Mouse (Mus musculus) kidney, embryonic 15.5 days (tissue): ENCODE results near the gene Tmem72. TPM values are rescaled to one million over a fixed set of nuclear protein-coding genes. Genes with fewer than 3 reads are reported as not detected.

ENCODE experiments used
- ATAC-seq: fragments of 200-750 bp; cut with Nextera tagmentation; replicated peaks from 2 replicates; pipeline ENCODE4 v1.8.0; 2017; ENCODE audit warnings: moderate TSS enrichment; ENCODE audit not compliant: low FRiP score
- H3K27ac ChIP-seq: fragments of 300-500 bp; sonication (generic); 2 replicates; pipeline ENCODE4 v1.5.1; 2015; ENCODE audit warnings: mild to moderate bottlenecking, inconsistent platforms
- H3K27me3 ChIP-seq: fragments of 300-500 bp; sonication (generic); 2 replicates; pipeline ENCODE4 v1.6.1; 2015; ENCODE audit warnings: inconsistent platforms
- H3K36me3 ChIP-seq: fragments of 300-500 bp; sonication (generic); 2 replicates; pipeline ENCODE4 v1.6.1; 2015; ENCODE audit warnings: inconsistent platforms
- H3K4me1 ChIP-seq: fragments of 300-500 bp; sonication (generic); 2 replicates; pipeline ENCODE4 v1.6.1; 2015; ENCODE audit warnings: inconsistent platforms
- H3K4me2 ChIP-seq: fragments of 300-500 bp; sonication (generic); 2 replicates; pipeline ENCODE4 v1.6.1; 2015; ENCODE audit warnings: moderate library complexity, mild to moderate bottlenecking, inconsistent platforms
- H3K4me3 ChIP-seq: fragments of 300-500 bp; sonication (generic); replicated peaks from 2 replicates; pipeline ENCODE4 v1.5.1; 2015; ENCODE audit warnings: mild to moderate bottlenecking, inconsistent platforms
- H3K9ac ChIP-seq: fragments of 300-500 bp; sonication (generic); 2 replicates; pipeline ENCODE4 v1.6.1; 2015; ENCODE audit warnings: mild to moderate bottlenecking, inconsistent platforms
- H3K9me3 ChIP-seq: fragments of 300-500 bp; sonication (generic); replicated peaks from 2 replicates; pipeline ENCODE4 v1.6.1; 2016; ENCODE audit warnings: inconsistent platforms
- WGBS: fragments of 180-500 bp; shearing (Covaris S2); methylation state at CpG from one replicate; pipeline ENCODE4 v1.1.7; 2015; ENCODE audit warnings: mixed read lengths; 5-methylcytosine and 5-hydroxymethylcytosine counted together
- microRNA-seq: library from miRNA; unstranded; fragments of <30 nt; microRNA quantifications from one replicate; pipeline ENCODE4, GENCODE M21; 2016
- polyA plus RNA-seq: library from polyadenylated mRNA; unstranded; fragments of >200 nt; fragmentation: Nextera tagmentation; extraction: Ambion mirVana; gene quantifications from 2 replicates; pipeline ENCODE4 v1.2.1, GENCODE M21; 2015

The Tmem72 gene
- polyA plus RNA-seq, 1 experiment from 2014 or later, result 6.1 TPM

- Histone ChIP-seq H3K4me2 (no peak overlapping the region), H3K4me1 (peaks cover 15% of the 10 kb centered on the region), H3K27me3 (no peaks in the 10 kb centered on the region), H3K9me3 (no peaks in the 10 kb centered on the region), H3K36me3 (no peaks in the 10 kb centered on the region), H3K27ac (no peak overlapping the region), H3K4me3 (no peak overlapping the region), H3K9ac (no peak overlapping the region)
- WGBS, result 74% methylated on average over 2 of the region's 2 CpGs
- ATAC-seq, result no peak
Observed at GRCm38 (mm10) chr6:116639663-116640062, 77.0 kb downstream of the Tmem72 start.

DNA sequence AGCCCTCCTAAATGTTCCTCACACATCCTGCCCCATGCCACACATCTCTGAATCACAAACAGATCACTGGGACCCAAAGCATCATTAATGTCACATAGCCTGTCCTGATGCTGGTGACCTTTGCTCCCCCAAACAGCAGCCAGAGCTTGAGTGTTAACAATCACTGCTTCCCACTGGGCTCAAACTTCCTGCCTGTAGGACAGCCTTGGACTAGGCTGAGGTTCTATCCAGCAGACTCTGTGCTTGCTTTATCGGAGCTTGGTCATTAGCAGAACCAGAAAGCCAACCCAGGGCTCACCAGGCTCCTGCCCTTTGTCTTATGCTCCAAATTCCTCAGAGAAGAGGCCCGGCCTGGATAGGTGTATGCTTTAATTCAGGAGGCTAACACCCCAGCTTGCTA lies 77.8 kb downstream of the Tmem72 start:
- no peaks in the 10 kb centered on the region for H3K36me3 ChIP-seq
- no peaks in the 10 kb centered on the region for H3K27me3 ChIP-seq
- ATAC-seq, result no peak
- H3K4me2 ChIP-seq, result no peak overlapping the region
- H3K4me1 ChIP-seq, result peaks cover 15% of the 10 kb centered on the region
- H3K4me3 ChIP-seq, result no peak overlapping the region
- H3K27ac ChIP-seq, result no peak overlapping the region
- no peaks in the 10 kb centered on the region for H3K9me3 ChIP-seq
- no peak overlapping the region for H3K9ac ChIP-seq
- 81% methylated on average over 2 of the region's 2 CpGs for WGBS

GRCm38 (mm10) chr6:116637496-116637895 lies 79.2 kb downstream of the Tmem72 start:
- Histone ChIP-seq H3K9me3 (no peaks in the 10 kb centered on the region), H3K4me3 (no peak overlapping the region), H3K27me3 (no peaks in the 10 kb centered on the region), H3K36me3 (no peaks in the 10 kb centered on the region), H3K4me1 (peaks cover 15% of the 10 kb centered on the region), H3K4me2 (no peak overlapping the region), H3K9ac (no peak overlapping the region), H3K27ac (no peak overlapping the region)
- 75% methylated on average over 5 of the region's 5 CpGs for WGBS
- ATAC-seq, result no peak

GRCm38 (mm10) chr6:116636581-116637235 lies 80.0 kb downstream of the Tmem72 start:
- 69% methylated on average over 9 of the region's 9 CpGs for WGBS
- no peak for ATAC-seq
- H3K36me3 ChIP-seq, result no peaks in the 10 kb centered on the region
- no peak overlapping the region for H3K27ac ChIP-seq
- H3K4me2 ChIP-seq, result no peak overlapping the region
- H3K9me3 ChIP-seq, result no peaks in the 10 kb centered on the region
- no peak overlapping the region for H3K9ac ChIP-seq
- H3K4me3 ChIP-seq, result no peak overlapping the region
- H3K27me3 ChIP-seq, result no peaks in the 10 kb centered on the region
- H3K4me1 ChIP-seq, result peaks cover 15% of the 10 kb centered on the region

DNA sequence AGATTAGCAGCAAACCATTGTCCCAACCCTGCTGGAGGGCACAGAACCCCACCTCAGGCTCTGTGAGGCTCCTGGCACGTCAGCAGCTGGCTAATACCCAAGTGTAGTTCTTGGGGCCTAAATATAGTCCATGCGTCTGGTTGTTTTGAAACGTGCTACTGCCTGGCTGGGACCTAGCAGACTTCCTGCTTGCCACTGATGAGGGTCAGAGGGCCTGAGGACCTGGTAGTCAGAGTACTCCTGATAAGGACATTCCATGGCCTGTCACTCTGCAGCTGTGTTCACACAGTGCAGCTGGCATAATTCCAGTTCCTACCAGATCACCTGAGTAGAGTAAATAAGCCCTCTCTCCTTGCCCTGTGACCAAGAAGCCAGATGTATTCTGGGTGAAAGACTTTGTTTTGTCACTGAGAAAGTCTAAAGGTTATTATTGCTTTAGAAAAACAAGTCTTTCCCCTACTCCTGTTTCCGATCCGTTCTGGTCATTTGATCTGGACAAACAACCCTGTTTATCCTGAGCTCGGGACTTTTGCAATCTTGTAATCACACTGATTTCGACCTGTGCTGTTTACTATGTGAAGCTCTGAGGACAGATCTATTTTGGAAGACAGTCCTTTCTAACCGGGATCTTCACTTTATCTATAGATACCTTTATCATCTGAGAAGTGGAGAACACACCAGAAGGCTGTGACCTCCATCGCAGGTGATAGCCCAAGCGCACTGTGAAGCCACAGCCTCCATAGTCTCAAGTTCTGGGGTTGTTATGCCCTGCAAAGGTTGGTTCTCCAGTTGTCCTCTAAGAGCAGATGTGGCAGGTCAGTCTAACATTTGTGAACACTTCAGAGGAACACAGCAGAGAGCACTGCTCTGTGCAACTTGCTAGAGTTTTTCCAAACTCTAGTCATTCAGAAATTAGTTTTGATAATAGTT lies 81.2 kb downstream of the Tmem72 start:
- Histone ChIP-seq H3K4me3 (no peak overlapping the region), H3K4me1 (peaks cover 15% of the 10 kb centered on the region), H3K27ac (peak overlapping the region; percentile 81), H3K4me2 (no peak overlapping the region), H3K9ac (no peak overlapping the region), H3K27me3 (no peaks in the 10 kb centered on the region), H3K36me3 (no peaks in the 10 kb centered on the region), H3K9me3 (no peaks in the 10 kb centered on the region)
- ATAC-seq, result peak; percentile 87
- 31% methylated on average over 10 of the region's 10 CpGs for WGBS

GRCm38 (mm10) chr6:116633741-116634695 lies 82.7 kb downstream of the Tmem72 start:
- peaks cover 19% of the 10 kb centered on the region for H3K4me1 ChIP-seq
- WGBS, result 92% methylated on average over 17 of the region's 17 CpGs

DNA sequence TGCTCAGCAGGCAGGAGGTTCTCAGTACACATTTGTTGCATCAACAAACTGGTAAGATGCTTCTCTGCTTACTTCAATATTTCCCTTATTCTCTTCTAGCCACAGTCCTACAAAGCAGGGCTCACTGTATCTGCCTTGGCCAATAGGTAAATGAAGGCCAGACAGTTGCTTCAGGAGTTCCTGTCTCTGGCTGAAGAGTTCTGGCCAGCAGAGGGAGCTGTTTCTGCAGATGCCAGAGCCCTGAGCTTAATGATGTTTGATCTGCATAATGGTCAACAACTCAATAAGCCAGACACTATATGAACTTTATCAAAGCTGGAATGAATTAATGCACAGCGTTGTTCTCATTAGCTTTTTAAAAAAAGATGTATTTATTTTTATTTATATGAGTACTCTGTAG lies 84.6 kb downstream of the Tmem72 start:
- Histone ChIP-seq H3K4me2 (no peak overlapping the region), H3K9me3 (no peaks in the 10 kb centered on the region), H3K4me1 (peaks cover 21% of the 10 kb centered on the region), H3K36me3 (peaks cover under 1% of the 10 kb centered on the region; the same call in 1 of the 2 replicates), H3K27ac (no peak overlapping the region), H3K9ac (no peak overlapping the region), H3K27me3 (no peaks in the 10 kb centered on the region), H3K4me3 (no peak overlapping the region)
- ATAC-seq, result no peak
- 45% methylated on average over 1 of the region's 1 CpGs for WGBS

More at GRCm38 (mm10) chr6:116633741-116634695, 82.7 kb downstream of the Tmem72 start:
- no peaks in the 10 kb centered on the region for H3K36me3 ChIP-seq
- no peak overlapping the region for H3K9ac ChIP-seq
- H3K27me3 ChIP-seq, result no peaks in the 10 kb centered on the region
- no peaks in the 10 kb centered on the region for H3K9me3 ChIP-seq
- H3K27ac ChIP-seq, result no peak overlapping the region
- ATAC-seq, result no peak
- no peak overlapping the region for H3K4me2 ChIP-seq
- no peak overlapping the region for H3K4me3 ChIP-seq

DNA sequence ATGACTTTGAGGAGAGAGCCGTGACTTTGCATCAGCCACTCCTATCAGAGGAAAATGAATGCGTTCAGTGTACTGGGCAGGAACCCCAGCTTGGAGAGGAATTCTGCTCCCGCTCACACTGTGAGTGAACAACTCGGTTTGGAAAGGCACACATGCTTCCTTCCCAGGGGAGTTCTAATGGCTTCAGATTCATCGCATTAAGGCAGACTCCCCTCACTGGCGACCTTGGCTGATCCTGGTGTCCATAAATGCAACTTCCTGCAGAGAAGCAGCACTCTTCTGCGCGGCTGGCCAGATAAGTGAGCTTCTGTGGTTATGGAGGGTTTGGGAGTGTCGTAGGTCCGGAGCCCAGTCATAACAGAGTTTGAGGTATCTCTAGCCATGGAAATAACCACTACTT lies 86.9 kb downstream of the Tmem72 start:
- H3K36me3 ChIP-seq, result peaks cover 19% of the 10 kb centered on the region
- H3K4me2 ChIP-seq, result no peak overlapping the region
- H3K4me1 ChIP-seq, result peaks cover 8% of the 10 kb centered on the region
- H3K27ac ChIP-seq, result no peak overlapping the region
- H3K27me3 ChIP-seq, result no peaks in the 10 kb centered on the region
- no peak for ATAC-seq
- no peak overlapping the region for H3K4me3 ChIP-seq
- H3K9me3 ChIP-seq, result no peaks in the 10 kb centered on the region
- H3K9ac ChIP-seq, result no peak overlapping the region
- WGBS, result 91% methylated on average over 10 of the region's 10 CpGs

Small RNA genes within 50 kb of the gene (microRNA-seq; reads per million reads assigned to microRNA genes)
- not detected for gene Mir7043

Other genes starting within 250 kb of the Tmem72 start
- gene Olfr211, start 227.8 kb downstream of the Tmem72 start, polyA plus RNA-seq, result not detected in 2 replicates
- not detected in 2 replicates for gene Olfr212, start 210.4 kb downstream of the Tmem72 start, polyA plus RNA-seq
- not detected in 2 replicates for gene Olfr213, start 178.5 kb downstream of the Tmem72 start, polyA plus RNA-seq
- 0.33 and 0.47 TPM in 2 replicates for gene Gm5580, start 165.8 kb downstream of the Tmem72 start, polyA plus RNA-seq
- gene Olfr214, start 162.7 kb downstream of the Tmem72 start, polyA plus RNA-seq, result not detected in 2 replicates
- not detected in 2 replicates for gene Olfr215, start 132.7 kb downstream of the Tmem72 start, polyA plus RNA-seq
- 184 and 199 TPM in 2 replicates for gene Zfp422, start 87.9 kb downstream of the Tmem72 start, polyA plus RNA-seq
- gene Depp1, start 66.3 kb downstream of the Tmem72 start, polyA plus RNA-seq, result 29.3 and 30.6 TPM in 2 replicates
- gene Rassf4, start 43.0 kb downstream of the Tmem72 start, polyA plus RNA-seq, result 6.0 and 6.1 TPM in 2 replicates